Mouse (Mus musculus) urinary bladder, postnatal 4 days (tissue): ENCODE results near the gene Hspa2.

Source experiments
- DNase-seq, 2 experiments: peaks; one replicate each; pipeline ENCODE4 v3.0.0; 2021 to 2022; ENCODE audit warnings: low spot score in 2 of 2

Gene Hspa2

GRCm38 (mm10) chr12:76377726-76378125, 26.2 kb upstream of the Hspa2 start:
- DNase-seq = no peak

- no peak for DNase-seq
Measured at GRCm38 (mm10) chr12:76378556-76378955, 25.4 kb upstream of the Hspa2 start.

GRCm38 (mm10) chr12:76380151-76380550, 23.8 kb upstream of the Hspa2 start:
- no peak for DNase-seq

- no peak for DNase-seq
Measured at GRCm38 (mm10) chr12:76385342-76385741, 18.6 kb upstream of the Hspa2 start.

- no peak for DNase-seq
Measured at GRCm38 (mm10) chr12:76388794-76389193, 15.2 kb upstream of the Hspa2 start.

- no peak for DNase-seq
Measured at GRCm38 (mm10) chr12:76391595-76392271, 12.2 kb upstream of the Hspa2 start.

- no peak for DNase-seq
Measured at GRCm38 (mm10) chr12:76392979-76393378, 11.0 kb upstream of the Hspa2 start.

- no peak for DNase-seq
Measured at GRCm38 (mm10) chr12:76397281-76397680, 6.7 kb upstream of the Hspa2 start.

GRCm38 (mm10) chr12:76401674-76402073, 2.3 kb upstream of the Hspa2 start:
- DNase-seq = no peak

- DNase-seq = no peak
Measured at GRCm38 (mm10) chr12:76402991-76403885, 738 bp upstream of the Hspa2 start.

- DNase-seq = no peak
Measured at GRCm38 (mm10) chr12:76404836-76405182, 833 bp downstream of the Hspa2 start.

- DNase-seq = peak in 1 of 2 experiments; percentile 28
Measured at GRCm38 (mm10) chr12:76405183-76405970, 1.4 kb downstream of the Hspa2 start.

- no peak for DNase-seq
Measured at GRCm38 (mm10) chr12:76405971-76406370, 2.0 kb downstream of the Hspa2 start.

GRCm38 (mm10) chr12:76407184-76407583, 3.2 kb downstream of the Hspa2 start:
- no peak for DNase-seq

- no peak for DNase-seq
Measured at GRCm38 (mm10) chr12:76409166-76409565, 5.2 kb downstream of the Hspa2 start.

GRCm38 (mm10) chr12:76415383-76416010, 11.5 kb downstream of the Hspa2 start:
- no peak for DNase-seq

GRCm38 (mm10) chr12:76417433-76417854, 13.5 kb downstream of the Hspa2 start, which contains the start of gene Ppp1r36:
Gene Ppp1r36 (plus strand): TSS chr12:76417538.
- DNase-seq = peak in 1 of 2 experiments; percentile 51

GRCm38 (mm10) chr12:76418346-76418745, 14.4 kb downstream of the Hspa2 start:
- DNase-seq = no peak

- DNase-seq = no peak
Measured at GRCm38 (mm10) chr12:76425256-76425655, 21.3 kb downstream of the Hspa2 start.

GRCm38 (mm10) chr12:76427546-76427945, 23.6 kb downstream of the Hspa2 start:
- DNase-seq = no peak

GRCm38 (mm10) chr12:76430879-76431406, 27.0 kb downstream of the Hspa2 start:
- no peak for DNase-seq
